In genomic region chr5:135187349-135188213, GRCm38 (mm10) we compare ENCODE assay signal across 8 mouse cellular contexts. TPM values are rescaled to one million over a fixed set of nuclear protein-coding genes. Genes with fewer than 3 reads are reported as not detected.
DNase-seq lines count a peak whose midpoint lies in the region; ATAC-seq and TF ChIP-seq lines count a peak whose summit lies in the region.

No protein-coding gene starts in this region.

- TF ChIP-seq POLR2A in embryonic fibroblast, embryonic 13.5 days (IDR thresholded peaks at IDR 0.05; ENCODE audit: low read depth, low read length) = no peak; the same call in 1 of the 2 replicates

- peak; percentile 85 for DNase-seq in embryo, embryonic 11 days
- no peak for DNase-seq in embryo, embryonic 9.5 days (ENCODE audit: extremely low spot score)
- peak; percentile 87 for DNase-seq in adrenal gland, postnatal 10 days
- peak; percentile 65 to 83 for DNase-seq in kidney, postnatal 4 days
- peak; percentile 14 for DNase-seq in splenic B cell, adult 2 months (ENCODE audit: low read depth, low spot score)

- H3K27ac ChIP-seq in embryonic fibroblast, embryonic 13.5 days (ENCODE audit: insufficient read depth, low read length) = peak overlapping the region; percentile 90
- peak overlapping the region; percentile 96 for H3K27ac ChIP-seq in heart, embryonic 13.5 days (replicated peaks)

- H3K27me3 ChIP-seq in heart, embryonic 13.5 days (replicated peaks) = no peaks in the 10 kb centered on the region
- no peaks in the 10 kb centered on the region for H3K27me3 ChIP-seq in megakaryocyte, embryonic 14.5 days (replicated peaks)
- no peaks in the 10 kb centered on the region for H3K27me3 ChIP-seq in splenic B cell, adult 2 months (ENCODE audit: control insufficient read depth, insufficient read depth, low read length, poor library complexity, severe bottlenecking)

- H3K4me2 ChIP-seq in heart, embryonic 13.5 days = peak overlapping the region; percentile 84

- H3K36me3 ChIP-seq in heart, embryonic 13.5 days = peaks cover 34% of the 10 kb centered on the region
- H3K36me3 ChIP-seq in megakaryocyte, embryonic 14.5 days (replicated peaks; ENCODE audit: low read length) = peaks cover 21% of the 10 kb centered on the region
- H3K36me3 ChIP-seq in splenic B cell, adult 2 months (ENCODE audit: control insufficient read depth, insufficient read depth, low read length, poor library complexity, severe bottlenecking) = no peaks in the 10 kb centered on the region

- H3K4me1 ChIP-seq in embryonic fibroblast, embryonic 13.5 days (ENCODE audit: control insufficient read depth, insufficient read depth, low read length) = no peaks in the 10 kb centered on the region
- H3K4me1 ChIP-seq in heart, embryonic 13.5 days = peaks cover 46% of the 10 kb centered on the region
- peaks cover 63% of the 10 kb centered on the region for H3K4me1 ChIP-seq in megakaryocyte, embryonic 14.5 days

- WGBS in heart, embryonic 13.5 days = under 1% methylated on average over 90 of the region's 102 CpGs

- peak overlapping the region; percentile 85 for H3K4me3 ChIP-seq in embryonic fibroblast, embryonic 13.5 days (ENCODE audit: insufficient read depth, low read length)
- peak overlapping the region; percentile 89 for H3K4me3 ChIP-seq in heart, embryonic 13.5 days
- peak overlapping the region; percentile 97 for H3K4me3 ChIP-seq in megakaryocyte, embryonic 14.5 days (replicated peaks)

- ATAC-seq in heart, embryonic 13.5 days (ENCODE audit: extremely low read depth, insufficient number of reproducible peaks, low FRiP score, low TSS enrichment) = peak; percentile 61

- H3K9me3 ChIP-seq in heart, embryonic 13.5 days = no peaks in the 10 kb centered on the region
- no peaks in the 10 kb centered on the region for H3K9me3 ChIP-seq in megakaryocyte, embryonic 14.5 days

- TF ChIP-seq CTCF in embryonic fibroblast, embryonic 13.5 days (IDR thresholded peaks at IDR 0.05; ENCODE audit: borderline replicate concordance, insufficient read depth, low read length) = no peak

- peak overlapping the region; percentile 97 for H3K9ac ChIP-seq in heart, embryonic 13.5 days

RNA-seq across cellular contexts. Expression of gene Baz1b, which starts 0.5 kb away (rescaled TPM):
- total RNA-seq in adrenal gland, postnatal 10 days (2021) = 10 to 100 TPM; 60.4 to 70.1 TPM
- polyA plus RNA-seq in embryonic fibroblast, embryonic 13.5 days (2011; ENCODE audit: insufficient read length, low read depth, missing spikeins) = 73.5 and 84.1 TPM in 2 replicates
- polyA plus RNA-seq in heart, embryonic 13.5 days (2015; fragmentation: Nextera tagmentation; extraction: Ambion mirVana) = 21.9 and 24.4 TPM in 2 replicates
- polyA plus RNA-seq in megakaryocyte, embryonic 14.5 days (2012; ENCODE audit: insufficient read depth, low replicate concordance) = 8.4 and 12.3 TPM in 2 replicates

RNA-seq across cellular contexts. Expression of gene Bcl7b, which starts 19.5 kb away (rescaled TPM):
- 10 to 100 TPM; 41.9 to 43.3 TPM for total RNA-seq in adrenal gland, postnatal 10 days (2021)
- 31.0 and 41.7 TPM in 2 replicates for polyA plus RNA-seq in embryonic fibroblast, embryonic 13.5 days (2011; ENCODE audit: insufficient read length, low read depth, missing spikeins)
- polyA plus RNA-seq in heart, embryonic 13.5 days (2015; fragmentation: Nextera tagmentation; extraction: Ambion mirVana) = 33.7 and 38.0 TPM in 2 replicates
- polyA plus RNA-seq in megakaryocyte, embryonic 14.5 days (2012; ENCODE audit: insufficient read depth, low replicate concordance) = 58.2 and 75.1 TPM in 2 replicates

RNA-seq across cellular contexts. Expression of gene Tbl2, which starts 38.1 kb away (rescaled TPM):
- 10 to 100 TPM; 23.2 to 23.5 TPM for total RNA-seq in adrenal gland, postnatal 10 days (2021)
- polyA plus RNA-seq in embryonic fibroblast, embryonic 13.5 days (2011; ENCODE audit: insufficient read length, low read depth, missing spikeins) = 17.4 and 24.9 TPM in 2 replicates
- 18.0 and 18.1 TPM in 2 replicates for polyA plus RNA-seq in heart, embryonic 13.5 days (2015; fragmentation: Nextera tagmentation; extraction: Ambion mirVana)
- polyA plus RNA-seq in megakaryocyte, embryonic 14.5 days (2012; ENCODE audit: insufficient read depth, low replicate concordance) = 6.6 TPM in 1 of 2 replicates, not detected in the other
